Mouse (Mus musculus): ENCODE measurements around the gene Ccl17. TPM values are rescaled to one million over a fixed set of nuclear protein-coding genes. Genes with fewer than 3 reads are reported as not detected.

The Ccl17 gene
- polyA plus RNA-seq, 1 experiment from 2014 or later: 0.57 TPM

- no peak overlapping the region for H3K27ac ChIP-seq (ENCODE audit: low read length)
- no peak overlapping the region for H3K9ac ChIP-seq (replicated peaks; ENCODE audit: low read length)
- H3K36me3 ChIP-seq (ENCODE audit: insufficient read depth, low read length): no peaks in the 10 kb centered on the region
- 47% methylated on average over 10 of the region's 10 CpGs for WGBS
- ATAC-seq (ENCODE audit: low FRiP score, low TSS enrichment): no peak
- H3K4me1 ChIP-seq (ENCODE audit: insufficient read depth, low read length): peaks cover 7% of the 10 kb centered on the region
- H3K9me3 ChIP-seq (ENCODE audit: low read length): no peaks in the 10 kb centered on the region
- no peak overlapping the region for H3K4me2 ChIP-seq (replicated peaks; ENCODE audit: low read depth, low read length)
- H3K4me3 ChIP-seq (ENCODE audit: low read length): no peak overlapping the region
- H3K27me3 ChIP-seq (ENCODE audit: insufficient read depth, low read length): no peaks in the 10 kb centered on the region
These were observed 5.5 kb upstream of the Ccl17 start for GRCm38 (mm10) chr8:94804546-94805340.

DNA sequence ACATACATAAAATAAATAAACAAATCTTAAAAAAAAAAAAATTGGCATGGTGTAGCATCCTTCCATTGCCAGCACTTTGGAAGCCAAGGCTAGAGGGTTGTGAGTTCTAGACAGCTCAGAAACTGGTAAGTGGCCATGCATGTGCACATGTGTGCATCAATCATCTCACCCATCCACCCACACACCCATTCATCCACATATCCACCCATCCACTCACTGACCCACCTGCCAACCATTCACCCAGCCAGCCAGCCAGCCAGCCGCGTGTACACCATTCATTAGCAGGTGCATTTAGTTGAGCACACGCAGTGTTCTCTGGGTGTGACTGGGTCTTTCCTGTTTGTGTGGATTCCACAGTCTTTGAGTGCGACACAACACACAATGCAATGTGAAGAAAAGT lies 4.4 kb upstream of the Ccl17 start:
- no peak overlapping the region for H3K4me2 ChIP-seq (replicated peaks; ENCODE audit: low read depth, low read length)
- H3K9ac ChIP-seq (replicated peaks; ENCODE audit: low read length): no peak overlapping the region
- H3K9me3 ChIP-seq (ENCODE audit: low read length): no peaks in the 10 kb centered on the region
- H3K27me3 ChIP-seq (ENCODE audit: insufficient read depth, low read length): no peaks in the 10 kb centered on the region
- H3K36me3 ChIP-seq (ENCODE audit: insufficient read depth, low read length): no peaks in the 10 kb centered on the region
- peaks cover 7% of the 10 kb centered on the region for H3K4me1 ChIP-seq (ENCODE audit: insufficient read depth, low read length)
- no peak overlapping the region for H3K4me3 ChIP-seq (ENCODE audit: low read length)
- H3K27ac ChIP-seq (ENCODE audit: low read length): no peak overlapping the region
- WGBS: 80% methylated on average over 4 of the region's 4 CpGs
- no peak for ATAC-seq (ENCODE audit: low FRiP score, low TSS enrichment)

DNA sequence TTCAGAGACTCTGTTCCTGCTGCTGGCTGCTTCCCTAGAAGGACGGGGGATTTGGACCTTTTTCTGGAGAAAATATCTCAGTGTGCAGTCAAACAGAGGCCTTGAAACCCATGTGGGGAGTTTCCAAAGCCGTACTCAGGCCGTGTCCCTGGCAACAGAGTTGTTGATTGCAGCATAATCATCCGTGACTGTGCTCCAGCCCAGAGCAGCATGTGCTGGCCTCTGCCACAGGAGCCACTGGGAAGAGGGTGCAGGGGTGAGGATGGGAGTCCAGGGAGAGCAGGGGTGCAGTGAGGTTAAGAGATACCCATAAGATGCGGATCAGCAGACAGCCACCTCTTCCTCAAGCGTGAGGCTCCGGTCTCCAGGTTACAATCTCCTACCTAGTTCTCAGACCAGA lies 2.7 kb upstream of the Ccl17 start:
- Histone ChIP-seq H3K27ac (ENCODE audit: low read length) (no peak overlapping the region), H3K36me3 (ENCODE audit: insufficient read depth, low read length) (no peaks in the 10 kb centered on the region), H3K9ac (replicated peaks; ENCODE audit: low read length) (no peak overlapping the region), H3K4me2 (replicated peaks; ENCODE audit: low read depth, low read length) (no peak overlapping the region), H3K9me3 (ENCODE audit: low read length) (no peaks in the 10 kb centered on the region), H3K4me1 (ENCODE audit: insufficient read depth, low read length) (no peaks in the 10 kb centered on the region), H3K27me3 (ENCODE audit: insufficient read depth, low read length) (no peaks in the 10 kb centered on the region), H3K4me3 (ENCODE audit: low read length) (no peak overlapping the region)
- 39% methylated on average over 7 of the region's 7 CpGs for WGBS
- ATAC-seq (ENCODE audit: low FRiP score, low TSS enrichment): no peak

- Histone ChIP-seq H3K9ac (replicated peaks; ENCODE audit: low read length) (no peak overlapping the region), H3K27ac (ENCODE audit: low read length) (no peak overlapping the region), H3K9me3 (ENCODE audit: low read length) (no peaks in the 10 kb centered on the region), H3K27me3 (ENCODE audit: insufficient read depth, low read length) (no peaks in the 10 kb centered on the region), H3K36me3 (ENCODE audit: insufficient read depth, low read length) (no peaks in the 10 kb centered on the region), H3K4me2 (replicated peaks; ENCODE audit: low read depth, low read length) (no peak overlapping the region), H3K4me3 (ENCODE audit: low read length) (no peak overlapping the region), H3K4me1 (ENCODE audit: insufficient read depth, low read length) (no peaks in the 10 kb centered on the region)
- 72% methylated on average over 6 of the region's 6 CpGs for WGBS
- no peak for ATAC-seq (ENCODE audit: low FRiP score, low TSS enrichment)
These were observed 1.9 kb upstream of the Ccl17 start for GRCm38 (mm10) chr8:94808372-94808771.

DNA sequence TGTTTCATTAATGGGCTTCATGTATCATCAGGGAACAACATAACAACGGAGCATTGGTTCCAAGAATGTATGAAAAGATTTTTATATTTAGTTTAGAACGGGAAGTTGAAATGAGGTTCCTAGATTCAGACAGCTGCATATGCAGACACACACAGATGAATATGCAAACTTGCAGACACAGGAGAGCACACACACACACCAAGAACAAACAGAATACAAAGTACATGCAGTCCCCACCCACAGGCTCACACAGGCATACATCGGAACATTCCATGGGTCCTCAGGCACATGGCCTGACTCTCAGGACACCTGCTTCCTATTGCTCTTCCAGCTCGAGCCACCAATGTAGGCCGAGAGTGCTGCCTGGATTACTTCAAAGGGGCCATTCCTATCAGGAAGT lies 602 bp downstream of the Ccl17 start:
- no peaks in the 10 kb centered on the region for H3K9me3 ChIP-seq (ENCODE audit: low read length)
- H3K4me3 ChIP-seq (ENCODE audit: low read length): no peak overlapping the region
- H3K27me3 ChIP-seq (ENCODE audit: insufficient read depth, low read length): no peaks in the 10 kb centered on the region
- H3K4me1 ChIP-seq (ENCODE audit: insufficient read depth, low read length): no peaks in the 10 kb centered on the region
- 79% methylated on average over 5 of the region's 5 CpGs for WGBS
- H3K27ac ChIP-seq (ENCODE audit: low read length): no peak overlapping the region
- no peak overlapping the region for H3K9ac ChIP-seq (replicated peaks; ENCODE audit: low read length)
- no peaks in the 10 kb centered on the region for H3K36me3 ChIP-seq (ENCODE audit: insufficient read depth, low read length)
- H3K4me2 ChIP-seq (replicated peaks; ENCODE audit: low read depth, low read length): no peak overlapping the region
- ATAC-seq (ENCODE audit: low FRiP score, low TSS enrichment): no peak

GRCm38 (mm10) chr8:94811654-94812053 lies 1.4 kb downstream of the Ccl17 start:
- ATAC-seq (ENCODE audit: low FRiP score, low TSS enrichment): no peak
- Histone ChIP-seq H3K9ac (replicated peaks; ENCODE audit: low read length) (no peak overlapping the region), H3K4me2 (replicated peaks; ENCODE audit: low read depth, low read length) (no peak overlapping the region), H3K4me1 (ENCODE audit: insufficient read depth, low read length) (no peaks in the 10 kb centered on the region), H3K4me3 (ENCODE audit: low read length) (no peak overlapping the region), H3K9me3 (ENCODE audit: low read length) (no peaks in the 10 kb centered on the region), H3K27me3 (ENCODE audit: insufficient read depth, low read length) (no peaks in the 10 kb centered on the region), H3K36me3 (ENCODE audit: insufficient read depth, low read length) (no peaks in the 10 kb centered on the region), H3K27ac (ENCODE audit: low read length) (no peak overlapping the region)
- 59% methylated on average over 6 of the region's 6 CpGs for WGBS

DNA sequence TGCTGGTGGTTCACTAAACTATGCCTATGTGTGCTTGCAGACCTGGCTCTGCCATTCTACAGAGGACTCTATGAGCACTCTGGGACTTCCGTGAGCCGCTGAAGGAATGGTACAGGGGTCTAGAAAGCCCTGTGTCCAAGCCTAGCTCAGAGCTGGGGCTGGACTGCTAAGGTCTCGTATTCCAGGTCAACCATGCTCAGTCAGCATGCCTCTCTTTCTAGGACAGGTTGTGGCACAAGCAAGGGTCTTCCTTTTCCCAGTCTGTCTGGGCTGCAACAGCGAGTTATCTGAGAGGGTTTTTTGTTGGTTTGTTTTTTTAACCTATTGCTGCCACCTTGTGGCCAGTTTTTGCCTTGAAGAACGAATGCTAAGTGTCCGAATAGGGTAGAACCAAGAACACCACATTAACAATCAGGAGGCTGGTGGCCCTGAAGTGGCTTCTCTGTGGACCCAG lies 2.4 kb downstream of the Ccl17 start:
- no peaks in the 10 kb centered on the region for H3K36me3 ChIP-seq (ENCODE audit: insufficient read depth, low read length)
- H3K4me2 ChIP-seq (replicated peaks; ENCODE audit: low read depth, low read length): no peak overlapping the region
- H3K9ac ChIP-seq (replicated peaks; ENCODE audit: low read length): 0 out of 2 replicates have a peak overlapping the region, but pooled peaks have one; percentile 38
- WGBS: 34% methylated on average over 6 of the region's 6 CpGs
- H3K9me3 ChIP-seq (ENCODE audit: low read length): no peaks in the 10 kb centered on the region
- no peak overlapping the region for H3K27ac ChIP-seq (ENCODE audit: low read length)
- no peaks in the 10 kb centered on the region for H3K27me3 ChIP-seq (ENCODE audit: insufficient read depth, low read length)
- H3K4me3 ChIP-seq (ENCODE audit: low read length): no peak overlapping the region
- ATAC-seq (ENCODE audit: low FRiP score, low TSS enrichment): peak; percentile 53; the same call in 1 of the 2 replicates
- no peaks in the 10 kb centered on the region for H3K4me1 ChIP-seq (ENCODE audit: insufficient read depth, low read length)

DNA sequence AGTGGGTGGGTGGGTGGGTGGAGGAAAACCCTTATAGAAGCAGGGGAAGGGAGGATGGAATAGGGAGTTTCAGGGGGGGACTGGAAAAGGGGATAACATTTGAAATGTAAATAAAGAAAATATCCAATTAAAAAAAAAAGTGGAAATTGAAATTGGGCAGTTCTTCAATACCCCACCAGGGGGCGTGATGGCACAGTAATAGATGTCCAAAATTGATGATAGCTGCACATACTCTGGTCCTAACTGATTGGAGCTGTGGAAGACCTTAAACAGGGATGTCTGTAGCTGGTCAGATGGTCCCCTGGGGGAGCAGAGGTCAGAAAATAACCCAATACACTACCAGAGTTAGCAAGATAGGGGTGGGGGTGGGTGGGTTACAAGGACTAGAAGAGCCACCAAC lies 4.3 kb downstream of the Ccl17 start:
- 0% methylated on average over 1 of the region's 1 CpGs for WGBS
- no peak for ATAC-seq (ENCODE audit: low FRiP score, low TSS enrichment)
- no peak overlapping the region for H3K9ac ChIP-seq (replicated peaks; ENCODE audit: low read length)
- H3K36me3 ChIP-seq (ENCODE audit: insufficient read depth, low read length): no peaks in the 10 kb centered on the region
- no peak overlapping the region for H3K4me3 ChIP-seq (ENCODE audit: low read length)
- no peaks in the 10 kb centered on the region for H3K9me3 ChIP-seq (ENCODE audit: low read length)
- no peaks in the 10 kb centered on the region for H3K4me1 ChIP-seq (ENCODE audit: insufficient read depth, low read length)
- H3K27me3 ChIP-seq (ENCODE audit: insufficient read depth, low read length): no peaks in the 10 kb centered on the region
- H3K4me2 ChIP-seq (replicated peaks; ENCODE audit: low read depth, low read length): no peak overlapping the region
- H3K27ac ChIP-seq (ENCODE audit: low read length): no peak overlapping the region

- no peak overlapping the region for H3K4me2 ChIP-seq (replicated peaks; ENCODE audit: low read depth, low read length)
- H3K9ac ChIP-seq (replicated peaks; ENCODE audit: low read length): no peak overlapping the region
- no peaks in the 10 kb centered on the region for H3K36me3 ChIP-seq (ENCODE audit: insufficient read depth, low read length)
- H3K27me3 ChIP-seq (ENCODE audit: insufficient read depth, low read length): no peaks in the 10 kb centered on the region
- H3K4me3 ChIP-seq (ENCODE audit: low read length): no peak overlapping the region
- H3K4me1 ChIP-seq (ENCODE audit: insufficient read depth, low read length): peaks cover 1% of the 10 kb centered on the region; the same call in 1 of the 2 replicates
- 86% methylated on average over 11 of the region's 11 CpGs for WGBS
- no peaks in the 10 kb centered on the region for H3K9me3 ChIP-seq (ENCODE audit: low read length)
- H3K27ac ChIP-seq (ENCODE audit: low read length): no peak overlapping the region
- ATAC-seq (ENCODE audit: low FRiP score, low TSS enrichment): no peak
These were observed 7.7 kb downstream of the Ccl17 start for GRCm38 (mm10) chr8:94817933-94818332.

DNA sequence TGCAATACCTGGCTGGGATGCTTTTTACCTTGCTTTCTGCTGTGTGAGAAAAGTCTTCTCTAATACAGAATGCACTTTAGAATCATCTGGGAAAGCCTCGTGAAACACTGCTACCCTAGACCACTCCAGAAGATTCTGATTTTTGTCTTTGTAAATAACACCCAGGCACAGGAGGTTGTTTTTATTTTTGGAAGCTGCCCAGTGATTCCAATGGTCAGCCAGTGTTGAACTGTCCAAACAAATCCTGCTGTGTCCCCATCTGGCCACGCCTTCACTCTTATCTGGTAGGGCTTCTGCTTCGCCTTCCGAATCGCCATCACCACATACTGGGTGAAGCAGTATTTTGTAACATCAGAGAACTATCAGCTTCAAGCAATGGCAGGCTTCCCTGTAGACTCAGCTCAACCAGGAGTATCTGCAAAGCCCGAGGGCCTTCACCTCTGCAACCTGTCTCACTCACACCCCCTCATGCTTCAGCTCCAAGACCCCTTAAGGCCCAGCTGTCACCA lies 9.5 kb downstream of the Ccl17 start:
- Histone ChIP-seq H3K9me3 (ENCODE audit: low read length) (no peaks in the 10 kb centered on the region), H3K4me1 (ENCODE audit: insufficient read depth, low read length) (peaks cover 5% of the 10 kb centered on the region; the same call in 1 of the 2 replicates), H3K4me2 (replicated peaks; ENCODE audit: low read depth, low read length) (no peak overlapping the region), H3K27me3 (ENCODE audit: insufficient read depth, low read length) (no peaks in the 10 kb centered on the region), H3K36me3 (ENCODE audit: insufficient read depth, low read length) (peaks cover 3% of the 10 kb centered on the region; the same call in 1 of the 2 replicates), H3K27ac (ENCODE audit: low read length) (no peak overlapping the region), H3K4me3 (ENCODE audit: low read length) (no peak overlapping the region), H3K9ac (replicated peaks; ENCODE audit: low read length) (no peak overlapping the region)
- WGBS: 81% methylated on average over 6 of the region's 6 CpGs
- no peak for ATAC-seq (ENCODE audit: low FRiP score, low TSS enrichment)

Measured in kidney, embryonic 16.5 days (tissue).